Mouse (Mus musculus) liver, embryonic 13.5 days (tissue): ENCODE measurements around the gene Rfpl4b. TPM values are rescaled to one million over a fixed set of nuclear protein-coding genes. Genes with fewer than 3 reads are reported as not detected.

Experiments
- polyA plus RNA-seq: library from polyadenylated mRNA; unstranded; fragments of >200 nt; fragmentation: Nextera tagmentation; extraction: Ambion mirVana; gene quantifications from 2 replicates; pipeline ENCODE4 v1.2.1, GENCODE M21; 2015

The Rfpl4b gene
- polyA plus RNA-seq, 1 experiment from 2014 or later: not detected

Other genes with a start within 250 kb of the Rfpl4b start
- gene Lama4, start 143.7 kb upstream of the Rfpl4b start, polyA plus RNA-seq: 1.4 and 1.7 TPM in 2 replicates